Mouse (Mus musculus): Measurements from ENCODE around the gene Ablim1. TPM values are rescaled to one million over a fixed set of nuclear protein-coding genes. Genes with fewer than 3 reads are reported as not detected.

Ablim1 gene
- polyA plus RNA-seq, 1 experiment from 2014 or later = 58.7 TPM

GRCm38 (mm10) chr19:57067108-57067613 is 247.6 kb downstream of the Ablim1 start:
- H3K4me2 ChIP-seq = no peak overlapping the region
- peaks cover 8% of the 10 kb centered on the region for H3K36me3 ChIP-seq
- no peaks in the 10 kb centered on the region for H3K27me3 ChIP-seq (replicated peaks)
- no peaks in the 10 kb centered on the region for H3K4me1 ChIP-seq
- no peaks in the 10 kb centered on the region for H3K9me3 ChIP-seq (replicated peaks)
- H3K9ac ChIP-seq (replicated peaks) = no peak overlapping the region
- H3K27ac ChIP-seq (replicated peaks) = no peak overlapping the region
- H3K4me3 ChIP-seq (replicated peaks) = no peak overlapping the region
- 85% methylated on average over 9 of the region's 9 CpGs for WGBS
- ATAC-seq (ENCODE audit: low FRiP score) = no peak

GRCm38 (mm10) chr19:57066313-57066712 is 248.4 kb downstream of the Ablim1 start:
- no peaks in the 10 kb centered on the region for H3K4me1 ChIP-seq
- no peak overlapping the region for H3K4me3 ChIP-seq (replicated peaks)
- H3K9ac ChIP-seq (replicated peaks) = no peak overlapping the region
- no peak overlapping the region for H3K4me2 ChIP-seq
- no peak for ATAC-seq (ENCODE audit: low FRiP score)
- no peak overlapping the region for H3K27ac ChIP-seq (replicated peaks)
- no peaks in the 10 kb centered on the region for H3K9me3 ChIP-seq (replicated peaks)
- H3K36me3 ChIP-seq = peaks cover 8% of the 10 kb centered on the region
- WGBS = 26% methylated on average over 3 of the region's 3 CpGs
- no peaks in the 10 kb centered on the region for H3K27me3 ChIP-seq (replicated peaks)

GRCm38 (mm10) chr19:57062746-57063145 is 252.0 kb downstream of the Ablim1 start:
- no peak for ATAC-seq (ENCODE audit: low FRiP score)

GRCm38 (mm10) chr19:57059018-57059580 is 255.6 kb downstream of the Ablim1 start:
- Histone ChIP-seq H3K4me2 (no peak overlapping the region), H3K4me1 (no peaks in the 10 kb centered on the region), H3K9ac (replicated peaks) (no peak overlapping the region), H3K27ac (replicated peaks) (no peak overlapping the region), H3K9me3 (replicated peaks) (no peaks in the 10 kb centered on the region), H3K4me3 (replicated peaks) (no peak overlapping the region), H3K36me3 (peaks cover 13% of the 10 kb centered on the region), H3K27me3 (replicated peaks) (no peaks in the 10 kb centered on the region)
- ATAC-seq (ENCODE audit: low FRiP score) = no peak
- 38% methylated on average over 19 of the region's 19 CpGs for WGBS

More at GRCm38 (mm10) chr19:57062746-57063145, 252.0 kb downstream of the Ablim1 start:
- H3K4me3 ChIP-seq (replicated peaks) = no peak overlapping the region
- H3K36me3 ChIP-seq = peaks cover 11% of the 10 kb centered on the region
- H3K27ac ChIP-seq (replicated peaks) = no peak overlapping the region
- no peak overlapping the region for H3K9ac ChIP-seq (replicated peaks)
- no peaks in the 10 kb centered on the region for H3K9me3 ChIP-seq (replicated peaks)
- H3K4me1 ChIP-seq = no peaks in the 10 kb centered on the region
- no peak overlapping the region for H3K4me2 ChIP-seq
- WGBS = 41% methylated on average over 4 of the region's 4 CpGs
- H3K27me3 ChIP-seq (replicated peaks) = no peaks in the 10 kb centered on the region

- Histone ChIP-seq H3K4me1 (no peaks in the 10 kb centered on the region), H3K4me2 (no peak overlapping the region), H3K27ac (replicated peaks) (no peak overlapping the region), H3K36me3 (peaks cover 6% of the 10 kb centered on the region), H3K4me3 (replicated peaks) (no peak overlapping the region), H3K9me3 (replicated peaks) (no peaks in the 10 kb centered on the region), H3K27me3 (replicated peaks) (no peaks in the 10 kb centered on the region), H3K9ac (replicated peaks) (no peak overlapping the region)
- no peak for ATAC-seq (ENCODE audit: low FRiP score)
- 97% methylated on average over 2 of the region's 2 CpGs for WGBS
These were observed 257.2 kb downstream of the Ablim1 start for GRCm38 (mm10) chr19:57057568-57057967.

- H3K9me3 ChIP-seq (replicated peaks) = no peaks in the 10 kb centered on the region
- H3K4me3 ChIP-seq (replicated peaks) = no peak overlapping the region
- no peaks in the 10 kb centered on the region for H3K27me3 ChIP-seq (replicated peaks)
- peaks cover 6% of the 10 kb centered on the region for H3K36me3 ChIP-seq
- no peak overlapping the region for H3K4me2 ChIP-seq
- no peak overlapping the region for H3K27ac ChIP-seq (replicated peaks)
- 0 out of 2 replicates have a peak, but pooled peaks cover 6% of the 10 kb centered on the region for H3K4me1 ChIP-seq
- 89% methylated on average over 16 of the region's 16 CpGs for WGBS
- H3K9ac ChIP-seq (replicated peaks) = no peak overlapping the region
- ATAC-seq (ENCODE audit: low FRiP score) = no peak
These were observed 259.3 kb downstream of the Ablim1 start for GRCm38 (mm10) chr19:57055215-57056120.

GRCm38 (mm10) chr19:57052959-57053358 is 261.8 kb downstream of the Ablim1 start:
- ATAC-seq (ENCODE audit: low FRiP score) = no peak
- Histone ChIP-seq H3K27ac (replicated peaks) (no peak overlapping the region), H3K9me3 (replicated peaks) (no peaks in the 10 kb centered on the region), H3K27me3 (replicated peaks) (no peaks in the 10 kb centered on the region), H3K4me1 (peaks cover 20% of the 10 kb centered on the region), H3K4me3 (replicated peaks) (no peak overlapping the region), H3K4me2 (no peak overlapping the region), H3K36me3 (peaks cover 5% of the 10 kb centered on the region), H3K9ac (replicated peaks) (no peak overlapping the region)
- WGBS = 72% methylated on average over 8 of the region's 8 CpGs

- Histone ChIP-seq H3K4me3 (replicated peaks) (no peak overlapping the region), H3K27me3 (replicated peaks) (no peaks in the 10 kb centered on the region), H3K9me3 (replicated peaks) (no peaks in the 10 kb centered on the region), H3K9ac (replicated peaks) (no peak overlapping the region), H3K4me1 (peaks cover 20% of the 10 kb centered on the region), H3K36me3 (no peaks in the 10 kb centered on the region), H3K27ac (replicated peaks) (no peak overlapping the region), H3K4me2 (no peak overlapping the region)
- 91% methylated on average over 7 of the region's 7 CpGs for WGBS
- ATAC-seq (ENCODE audit: low FRiP score) = no peak
These were observed 262.7 kb downstream of the Ablim1 start for GRCm38 (mm10) chr19:57052016-57052415.

- H3K4me2 ChIP-seq = peak overlapping the region; percentile 9; the same call in 1 of the 2 replicates
- H3K27ac ChIP-seq (replicated peaks) = peak overlapping the region; percentile 56
- no peaks in the 10 kb centered on the region for H3K27me3 ChIP-seq (replicated peaks)
- H3K9me3 ChIP-seq (replicated peaks) = no peaks in the 10 kb centered on the region
- H3K4me3 ChIP-seq (replicated peaks) = no peak overlapping the region
- ATAC-seq (ENCODE audit: low FRiP score) = peak; percentile 66; the same call in 1 of the 2 replicates
- no peak overlapping the region for H3K9ac ChIP-seq (replicated peaks)
- no peaks in the 10 kb centered on the region for H3K36me3 ChIP-seq
- H3K4me1 ChIP-seq = peaks cover 20% of the 10 kb centered on the region
- WGBS = 27% methylated on average over 16 of the region's 16 CpGs
These were observed 265.1 kb downstream of the Ablim1 start for GRCm38 (mm10) chr19:57049592-57050090.

- no peak overlapping the region for H3K9ac ChIP-seq (replicated peaks)
- 66% methylated on average over 9 of the region's 9 CpGs for WGBS
These were observed 266.9 kb downstream of the Ablim1 start for GRCm38 (mm10) chr19:57047671-57048320.

GRCm38 (mm10) chr19:57039258-57039657 is 275.5 kb downstream of the Ablim1 start:
- Histone ChIP-seq H3K9me3 (replicated peaks) (no peaks in the 10 kb centered on the region), H3K27ac (replicated peaks) (no peak overlapping the region), H3K4me1 (no peaks in the 10 kb centered on the region), H3K4me2 (no peak overlapping the region), H3K27me3 (replicated peaks) (no peaks in the 10 kb centered on the region), H3K36me3 (peaks cover 52% of the 10 kb centered on the region), H3K4me3 (replicated peaks) (no peak overlapping the region), H3K9ac (replicated peaks) (no peak overlapping the region)
- no peak for ATAC-seq (ENCODE audit: low FRiP score)
- 68% methylated on average over 6 of the region's 6 CpGs for WGBS

More at GRCm38 (mm10) chr19:57047671-57048320, 266.9 kb downstream of the Ablim1 start:
- Histone ChIP-seq H3K4me2 (no peak overlapping the region), H3K36me3 (peaks cover 10% of the 10 kb centered on the region), H3K27ac (replicated peaks) (no peak overlapping the region), H3K27me3 (replicated peaks) (no peaks in the 10 kb centered on the region), H3K9me3 (replicated peaks) (no peaks in the 10 kb centered on the region), H3K4me3 (replicated peaks) (no peak overlapping the region), H3K4me1 (peaks cover 20% of the 10 kb centered on the region)
- ATAC-seq (ENCODE audit: low FRiP score) = no peak
